Mouse (Mus musculus): ENCODE measurements around the gene Schip1. TPM values are rescaled to one million over a fixed set of nuclear protein-coding genes. Genes with fewer than 3 reads are reported as not detected.

Gene Schip1
- polyA plus RNA-seq, 1 experiment from 2014 or later: 33.2 TPM

DNA sequence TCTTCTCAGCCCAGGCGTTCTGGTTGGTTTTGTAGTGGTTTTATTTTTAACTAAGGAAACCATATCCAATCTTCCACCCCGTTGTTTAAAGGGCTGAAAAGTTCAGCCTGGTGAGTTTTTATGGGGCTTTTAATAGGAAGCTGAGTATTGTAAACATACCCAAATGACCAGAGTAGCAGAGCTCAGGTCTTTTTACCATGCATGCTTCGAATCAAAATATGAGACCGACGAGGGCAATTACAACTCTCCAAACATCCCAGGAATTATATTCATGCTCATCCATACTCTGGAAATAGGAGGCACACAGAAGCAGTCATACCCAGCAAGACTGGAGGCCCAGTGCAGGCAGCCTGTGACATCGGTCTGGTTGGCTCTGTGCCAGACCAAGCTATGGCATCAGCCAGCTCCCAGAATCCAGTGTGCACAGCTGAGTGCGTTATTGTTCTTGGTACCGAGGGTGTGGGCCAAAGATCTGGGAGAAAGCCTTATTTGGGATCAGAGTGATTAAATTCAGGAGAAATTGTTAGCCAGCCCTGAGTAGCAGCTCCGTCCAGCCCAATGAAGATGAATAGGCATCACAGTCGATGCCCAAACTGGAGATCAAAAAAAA is 530.8 kb downstream of the Schip1 start:
- no peak for ATAC-seq (ENCODE audit: insufficient read depth, low FRiP score)
- H3K27ac ChIP-seq (ENCODE audit: low read length): no peak overlapping the region
- H3K4me3 ChIP-seq (replicated peaks; ENCODE audit: low read length): no peak overlapping the region
- H3K9ac ChIP-seq (ENCODE audit: low read length): no peak overlapping the region
- 51% methylated on average over 10 of the region's 10 CpGs for WGBS
- H3K36me3 ChIP-seq (ENCODE audit: control insufficient read depth, insufficient read depth, low read length): no peaks in the 10 kb centered on the region
- no peaks in the 10 kb centered on the region for H3K9me3 ChIP-seq (replicated peaks; ENCODE audit: control insufficient read depth, low read length)
- peaks cover 7% of the 10 kb centered on the region; the same call in 1 of the 2 replicates for H3K4me1 ChIP-seq (ENCODE audit: control insufficient read depth, insufficient read depth, low read length)
- no peaks in the 10 kb centered on the region for H3K27me3 ChIP-seq (ENCODE audit: control insufficient read depth, insufficient read depth, low read length)
- no peak overlapping the region for H3K4me2 ChIP-seq (ENCODE audit: low read depth, low read length)

DNA sequence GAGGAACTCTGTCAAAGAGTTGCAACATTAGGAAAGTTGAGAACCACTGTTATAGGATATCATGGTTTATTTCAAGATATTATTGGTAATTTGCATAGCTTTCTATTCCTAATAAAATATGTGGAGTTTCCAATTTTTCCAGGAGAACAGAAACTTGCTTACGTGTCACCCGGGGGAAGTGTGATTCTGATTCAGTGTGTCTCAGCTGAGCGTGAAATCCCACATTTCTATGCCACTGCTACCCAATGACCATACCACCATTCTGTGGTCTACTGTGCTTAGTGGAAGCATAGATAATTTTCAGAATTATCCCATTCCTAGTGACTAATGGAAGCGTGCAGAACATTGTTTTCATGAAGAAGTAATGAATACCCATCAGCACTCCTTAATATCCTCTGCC is 532.3 kb downstream of the Schip1 start:
- H3K27ac ChIP-seq (ENCODE audit: low read length): no peak overlapping the region
- H3K27me3 ChIP-seq (ENCODE audit: control insufficient read depth, insufficient read depth, low read length): no peaks in the 10 kb centered on the region
- no peaks in the 10 kb centered on the region for H3K36me3 ChIP-seq (ENCODE audit: control insufficient read depth, insufficient read depth, low read length)
- ATAC-seq (ENCODE audit: insufficient read depth, low FRiP score): no peak
- WGBS: 94% methylated on average over 4 of the region's 4 CpGs
- no peak overlapping the region for H3K4me3 ChIP-seq (replicated peaks; ENCODE audit: low read length)
- H3K9me3 ChIP-seq (replicated peaks; ENCODE audit: control insufficient read depth, low read length): no peaks in the 10 kb centered on the region
- no peak overlapping the region for H3K9ac ChIP-seq (ENCODE audit: low read length)
- H3K4me2 ChIP-seq (ENCODE audit: low read depth, low read length): no peak overlapping the region
- H3K4me1 ChIP-seq (ENCODE audit: control insufficient read depth, insufficient read depth, low read length): 0 out of 2 replicates have a peak, but pooled peaks cover 4% of the 10 kb centered on the region

DNA sequence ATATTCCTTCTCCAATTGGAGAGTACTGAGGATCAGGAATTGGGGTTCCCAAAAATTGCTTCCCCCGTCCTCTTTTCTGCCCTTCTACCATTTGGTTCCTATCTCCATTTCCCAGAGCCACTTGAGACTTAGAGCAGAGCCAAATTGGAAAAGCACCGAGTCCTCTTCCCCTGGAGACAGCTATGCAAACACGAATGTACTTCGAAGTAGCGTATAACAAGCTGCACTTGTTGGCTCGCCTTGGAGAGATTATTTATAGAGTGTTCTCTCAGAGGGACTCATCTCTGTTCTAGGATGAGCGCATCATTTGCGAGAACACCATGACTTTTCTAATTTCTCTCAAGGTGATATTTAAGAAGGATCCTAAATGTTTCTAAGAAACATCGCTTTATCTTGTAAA is 538.3 kb downstream of the Schip1 start:
- Histone ChIP-seq H3K4me2 (ENCODE audit: low read depth, low read length) (no peak overlapping the region), H3K4me1 (ENCODE audit: control insufficient read depth, insufficient read depth, low read length) (no peaks in the 10 kb centered on the region), H3K27me3 (ENCODE audit: control insufficient read depth, insufficient read depth, low read length) (no peaks in the 10 kb centered on the region), H3K9ac (ENCODE audit: low read length) (no peak overlapping the region), H3K9me3 (replicated peaks; ENCODE audit: control insufficient read depth, low read length) (no peaks in the 10 kb centered on the region), H3K36me3 (ENCODE audit: control insufficient read depth, insufficient read depth, low read length) (no peaks in the 10 kb centered on the region), H3K27ac (ENCODE audit: low read length) (no peak overlapping the region), H3K4me3 (replicated peaks; ENCODE audit: low read length) (no peak overlapping the region)
- 78% methylated on average over 9 of the region's 9 CpGs for WGBS
- ATAC-seq (ENCODE audit: insufficient read depth, low FRiP score): no peak

DNA sequence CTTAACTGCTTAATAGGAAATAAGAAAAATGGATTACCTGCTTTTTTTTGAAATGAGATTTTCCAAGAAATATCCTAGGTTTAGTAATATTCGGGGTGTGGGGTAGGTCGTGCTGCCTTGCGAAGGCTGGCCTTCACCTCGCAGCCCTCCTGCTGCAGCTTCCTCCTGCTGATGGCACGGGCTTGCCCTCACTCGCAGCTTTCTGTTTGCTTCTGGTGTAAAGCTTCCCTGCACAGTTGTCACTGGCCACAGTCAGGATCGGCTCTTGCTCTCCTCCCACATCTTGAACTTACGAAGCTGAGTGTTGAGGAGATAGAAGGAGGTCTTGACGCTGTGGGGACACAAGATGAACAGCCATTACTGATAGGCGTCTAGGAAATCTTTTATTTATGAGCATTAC is 539.9 kb downstream of the Schip1 start:
- no peak for ATAC-seq (ENCODE audit: insufficient read depth, low FRiP score)
- whole genome bisulfite sequencing: 72% methylated on average over 10 of the region's 10 CpGs
- H3K4me3 ChIP-seq (replicated peaks; ENCODE audit: low read length): no peak overlapping the region
- H3K27me3 ChIP-seq (ENCODE audit: control insufficient read depth, insufficient read depth, low read length): no peaks in the 10 kb centered on the region
- no peak overlapping the region for H3K27ac ChIP-seq (ENCODE audit: low read length)
- H3K9ac ChIP-seq (ENCODE audit: low read length): no peak overlapping the region
- H3K9me3 ChIP-seq (replicated peaks; ENCODE audit: control insufficient read depth, low read length): no peaks in the 10 kb centered on the region
- no peaks in the 10 kb centered on the region for H3K36me3 ChIP-seq (ENCODE audit: control insufficient read depth, insufficient read depth, low read length)
- H3K4me1 ChIP-seq (ENCODE audit: control insufficient read depth, insufficient read depth, low read length): no peaks in the 10 kb centered on the region
- H3K4me2 ChIP-seq (ENCODE audit: low read depth, low read length): no peak overlapping the region

DNA sequence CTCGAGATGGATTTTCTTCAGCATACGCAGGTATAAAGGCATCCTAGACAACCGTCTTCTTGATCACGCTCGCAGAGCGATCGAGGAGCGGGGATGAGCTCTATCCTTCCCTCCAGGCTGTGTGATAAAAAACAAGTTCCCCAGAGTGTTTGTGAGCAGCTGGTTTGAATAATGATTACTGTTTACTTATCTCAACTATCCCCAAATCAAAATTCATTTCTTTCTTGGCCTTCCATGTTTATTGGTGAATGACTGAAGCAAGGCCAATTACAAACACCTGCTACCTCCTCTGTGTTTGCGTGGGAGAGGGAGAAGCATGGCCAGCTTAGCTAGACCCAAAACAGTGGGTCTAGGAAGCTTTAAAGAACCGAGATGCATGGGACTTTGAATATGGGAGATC is 540.4 kb downstream of the Schip1 start:
- Histone ChIP-seq H3K36me3 (ENCODE audit: control insufficient read depth, insufficient read depth, low read length) (no peaks in the 10 kb centered on the region), H3K9ac (ENCODE audit: low read length) (no peak overlapping the region), H3K9me3 (replicated peaks; ENCODE audit: control insufficient read depth, low read length) (no peaks in the 10 kb centered on the region), H3K27ac (ENCODE audit: low read length) (no peak overlapping the region), H3K4me1 (ENCODE audit: control insufficient read depth, insufficient read depth, low read length) (no peaks in the 10 kb centered on the region), H3K4me2 (ENCODE audit: low read depth, low read length) (no peak overlapping the region), H3K27me3 (ENCODE audit: control insufficient read depth, insufficient read depth, low read length) (no peaks in the 10 kb centered on the region), H3K4me3 (replicated peaks; ENCODE audit: low read length) (no peak overlapping the region)
- 84% methylated on average over 10 of the region's 10 CpGs for WGBS
- ATAC-seq (ENCODE audit: insufficient read depth, low FRiP score): no peak

DNA sequence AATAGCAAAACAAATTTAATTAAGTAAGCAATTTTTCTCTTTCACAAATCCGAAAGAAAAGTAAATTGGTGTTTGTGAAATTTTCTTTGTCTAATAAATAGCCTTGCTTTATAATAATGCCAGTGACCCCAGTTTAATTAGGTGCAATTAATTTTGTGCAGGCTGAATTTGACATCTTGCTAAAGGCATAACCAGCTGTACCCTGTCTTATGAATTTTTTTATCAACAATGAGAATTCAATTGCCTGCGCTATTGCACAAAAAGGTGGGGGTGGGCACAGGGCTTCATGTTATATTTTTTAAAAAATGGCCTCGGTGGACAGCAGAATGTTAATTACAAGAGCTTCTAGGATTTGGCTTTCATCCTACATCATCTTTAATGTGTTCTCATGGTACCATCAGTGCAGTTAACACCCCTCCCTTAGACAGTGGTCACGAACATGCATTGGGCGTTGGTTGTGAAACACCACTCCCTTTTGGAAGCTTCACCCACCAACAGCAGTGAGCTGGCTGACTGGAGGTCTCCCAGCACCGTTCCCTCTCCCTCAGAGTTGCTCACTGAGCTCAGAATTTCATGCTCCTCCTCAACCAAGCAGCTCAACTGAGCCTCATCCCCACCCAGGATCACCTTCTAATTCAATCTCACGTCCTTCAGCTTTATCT is 541.5 kb downstream of the Schip1 start:
- H3K4me2 ChIP-seq (ENCODE audit: low read depth, low read length): no peak overlapping the region
- no peak for ATAC-seq (ENCODE audit: insufficient read depth, low FRiP score)
- no peaks in the 10 kb centered on the region for H3K9me3 ChIP-seq (replicated peaks; ENCODE audit: control insufficient read depth, low read length)
- no peaks in the 10 kb centered on the region for H3K4me1 ChIP-seq (ENCODE audit: control insufficient read depth, insufficient read depth, low read length)
- no peaks in the 10 kb centered on the region for H3K36me3 ChIP-seq (ENCODE audit: control insufficient read depth, insufficient read depth, low read length)
- H3K27me3 ChIP-seq (ENCODE audit: control insufficient read depth, insufficient read depth, low read length): no peaks in the 10 kb centered on the region
- no peak overlapping the region for H3K4me3 ChIP-seq (replicated peaks; ENCODE audit: low read length)
- H3K9ac ChIP-seq (ENCODE audit: low read length): no peak overlapping the region
- no peak overlapping the region for H3K27ac ChIP-seq (ENCODE audit: low read length)
- WGBS: 72% methylated on average over 7 of the region's 7 CpGs

DNA sequence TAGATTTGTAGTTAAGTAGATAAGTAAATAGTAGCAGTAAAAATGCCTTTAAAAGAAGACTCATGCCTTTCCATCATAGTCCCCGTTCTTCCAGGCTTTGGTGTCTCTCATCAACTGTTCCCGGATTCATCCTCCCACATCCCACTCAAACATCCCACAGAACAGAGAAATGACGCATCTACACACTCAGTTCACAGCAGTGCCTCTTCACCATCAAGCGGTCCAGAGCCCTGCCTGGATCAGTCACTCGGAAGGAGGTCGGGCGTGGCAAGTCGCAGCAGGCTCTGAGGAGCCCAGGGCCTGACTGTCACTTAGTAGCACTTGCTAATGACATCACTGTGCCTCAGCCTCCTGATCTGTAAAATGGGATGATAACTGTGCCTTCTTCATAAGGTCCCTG is 542.1 kb downstream of the Schip1 start:
- Histone ChIP-seq H3K27me3 (ENCODE audit: control insufficient read depth, insufficient read depth, low read length) (no peaks in the 10 kb centered on the region), H3K4me1 (ENCODE audit: control insufficient read depth, insufficient read depth, low read length) (no peaks in the 10 kb centered on the region), H3K36me3 (ENCODE audit: control insufficient read depth, insufficient read depth, low read length) (no peaks in the 10 kb centered on the region), H3K4me3 (replicated peaks; ENCODE audit: low read length) (no peak overlapping the region), H3K9me3 (replicated peaks; ENCODE audit: control insufficient read depth, low read length) (no peaks in the 10 kb centered on the region), H3K27ac (ENCODE audit: low read length) (no peak overlapping the region), H3K4me2 (ENCODE audit: low read depth, low read length) (no peak overlapping the region), H3K9ac (ENCODE audit: low read length) (no peak overlapping the region)
- 89% methylated on average over 8 of the region's 8 CpGs for WGBS
- no peak for ATAC-seq (ENCODE audit: insufficient read depth, low FRiP score)

DNA sequence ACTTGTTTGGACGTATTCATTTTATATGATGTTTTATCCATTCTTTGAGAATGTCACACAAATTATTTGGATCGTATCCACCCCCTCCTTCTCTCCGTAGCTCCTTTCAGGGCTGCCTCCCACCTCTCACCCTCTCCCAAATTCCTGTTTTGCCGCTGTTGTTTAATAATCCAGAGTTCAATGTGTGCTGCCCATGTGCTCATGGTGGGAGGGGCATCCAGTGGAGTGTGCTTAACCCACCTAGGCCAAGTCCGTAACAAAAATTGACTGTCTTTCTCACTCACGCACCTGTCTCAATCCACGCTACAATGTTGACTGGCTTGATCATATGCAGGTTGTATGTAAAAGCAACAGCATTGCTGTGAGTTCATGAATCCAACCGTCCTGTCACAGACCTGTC is 542.7 kb downstream of the Schip1 start:
- no peaks in the 10 kb centered on the region for H3K4me1 ChIP-seq (ENCODE audit: control insufficient read depth, insufficient read depth, low read length)
- no peaks in the 10 kb centered on the region for H3K36me3 ChIP-seq (ENCODE audit: control insufficient read depth, insufficient read depth, low read length)
- H3K4me3 ChIP-seq (replicated peaks; ENCODE audit: low read length): no peak overlapping the region
- 84% methylated on average over 8 of the region's 8 CpGs for WGBS
- H3K27ac ChIP-seq (ENCODE audit: low read length): no peak overlapping the region
- H3K9ac ChIP-seq (ENCODE audit: low read length): no peak overlapping the region
- no peak for ATAC-seq (ENCODE audit: insufficient read depth, low FRiP score)
- H3K9me3 ChIP-seq (replicated peaks; ENCODE audit: control insufficient read depth, low read length): no peaks in the 10 kb centered on the region
- H3K27me3 ChIP-seq (ENCODE audit: control insufficient read depth, insufficient read depth, low read length): no peaks in the 10 kb centered on the region
- no peak overlapping the region for H3K4me2 ChIP-seq (ENCODE audit: low read depth, low read length)

DNA sequence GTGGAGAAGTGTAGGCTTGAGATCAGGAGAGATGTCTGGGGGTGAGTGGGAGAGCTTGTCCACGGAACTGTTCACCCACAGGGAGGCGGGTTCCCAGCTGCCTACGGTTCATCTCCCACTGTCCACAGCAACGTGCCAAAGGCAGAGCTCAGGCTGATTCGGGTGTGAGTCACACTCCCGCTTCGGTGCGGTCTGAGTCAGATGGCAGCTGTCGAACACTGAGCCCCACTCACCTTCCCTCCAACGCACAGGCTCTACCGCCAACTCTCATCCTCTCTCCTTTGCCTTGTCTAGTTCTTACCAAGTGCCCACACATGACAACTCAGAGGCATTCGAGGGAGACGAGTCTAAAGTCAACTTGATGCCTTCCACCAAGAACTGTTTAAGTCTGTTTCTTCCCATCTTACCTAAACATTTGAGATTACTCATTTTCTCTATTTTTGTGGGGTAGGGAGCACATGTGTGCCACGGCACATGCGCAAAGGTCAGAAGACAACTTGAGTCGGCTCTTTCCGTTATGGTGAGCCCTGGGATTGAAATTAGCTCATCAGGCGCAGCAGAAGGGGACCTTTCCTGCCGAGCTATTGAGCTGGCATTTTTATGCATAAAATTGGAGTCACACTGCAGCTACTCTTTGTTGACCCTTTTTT is 544.4 kb downstream of the Schip1 start:
- no peak overlapping the region for H3K27ac ChIP-seq (ENCODE audit: low read length)

More for the DNA sequence above, 544.4 kb downstream of the Schip1 start:
- ATAC-seq (ENCODE audit: insufficient read depth, low FRiP score): no peak
- H3K4me1 ChIP-seq (ENCODE audit: control insufficient read depth, insufficient read depth, low read length): no peaks in the 10 kb centered on the region
- no peaks in the 10 kb centered on the region for H3K27me3 ChIP-seq (ENCODE audit: control insufficient read depth, insufficient read depth, low read length)
- H3K4me3 ChIP-seq (replicated peaks; ENCODE audit: low read length): no peak overlapping the region
- H3K9me3 ChIP-seq (replicated peaks; ENCODE audit: control insufficient read depth, low read length): no peaks in the 10 kb centered on the region
- H3K36me3 ChIP-seq (ENCODE audit: control insufficient read depth, insufficient read depth, low read length): no peaks in the 10 kb centered on the region
- H3K4me2 ChIP-seq (ENCODE audit: low read depth, low read length): no peak overlapping the region
- no peak overlapping the region for H3K9ac ChIP-seq (ENCODE audit: low read length)
- whole genome bisulfite sequencing: 79% methylated on average over 19 of the region's 19 CpGs

All from stomach, embryonic 16.5 days (tissue).